Mouse (Mus musculus) limb, embryonic 13.5 days (tissue): ENCODE results near the gene Git1. TPM values are rescaled to one million over a fixed set of nuclear protein-coding genes. Genes with fewer than 3 reads are reported as not detected.

Source experiments
- ATAC-seq: fragments of 200-750 bp; cut with Nextera tagmentation; 2 replicates; pipeline ENCODE4 v1.8.0; 2017; ENCODE audit warnings: low read depth, moderate number of reproducible peaks, moderate TSS enrichment; ENCODE audit not compliant: low FRiP score
- H3K27ac ChIP-seq: fragments of 300-500 bp; sonication (generic); 2 replicates; pipeline ENCODE4 v1.5.1; 2015; ENCODE audit warnings: inconsistent platforms, mild to moderate bottlenecking, moderate library complexity
- H3K27me3 ChIP-seq: fragments of 300-500 bp; sonication (generic); 2 replicates; pipeline ENCODE4 v1.6.1; 2015; ENCODE audit warnings: mild to moderate bottlenecking, inconsistent platforms
- H3K36me3 ChIP-seq: fragments of 300-500 bp; sonication (generic); 2 replicates; pipeline ENCODE4 v1.6.1; 2015; ENCODE audit warnings: inconsistent platforms, mild to moderate bottlenecking, moderate library complexity
- H3K4me1 ChIP-seq: fragments of 300-500 bp; sonication (generic); 2 replicates; pipeline ENCODE4 v1.6.1; 2015; ENCODE audit warnings: inconsistent platforms
- H3K4me2 ChIP-seq: fragments of 300-500 bp; sonication (generic); replicated peaks from 2 replicates; pipeline ENCODE4 v1.6.1; 2015; ENCODE audit warnings: inconsistent platforms, mild to moderate bottlenecking, moderate library complexity
- H3K4me3 ChIP-seq: fragments of 300-500 bp; sonication (generic); 2 replicates; pipeline ENCODE4 v1.5.1; 2015; ENCODE audit warnings: moderate library complexity, mild to moderate bottlenecking, inconsistent platforms
- H3K9ac ChIP-seq: fragments of 300-500 bp; sonication (generic); 2 replicates; pipeline ENCODE4 v1.6.1; 2015; ENCODE audit warnings: mild to moderate bottlenecking, inconsistent platforms
- H3K9me3 ChIP-seq: fragments of 300-500 bp; sonication (generic); 2 replicates; pipeline ENCODE4 v1.6.1; 2016; ENCODE audit warnings: inconsistent platforms
- WGBS: fragments of 180-500 bp; shearing (Covaris S2); methylation state at CpG from one replicate; pipeline ENCODE4 v1.1.7; 2015; 5-methylcytosine and 5-hydroxymethylcytosine counted together
- polyA plus RNA-seq: library from polyadenylated mRNA; unstranded; fragments of >200 nt; fragmentation: Nextera tagmentation; extraction: Ambion mirVana; gene quantifications from 2 replicates; pipeline ENCODE4 v1.2.1, GENCODE M21; 2015

The Git1 gene
- 9.8 and 10.9 TPM in 2 replicates for polyA plus RNA-seq

DNA sequence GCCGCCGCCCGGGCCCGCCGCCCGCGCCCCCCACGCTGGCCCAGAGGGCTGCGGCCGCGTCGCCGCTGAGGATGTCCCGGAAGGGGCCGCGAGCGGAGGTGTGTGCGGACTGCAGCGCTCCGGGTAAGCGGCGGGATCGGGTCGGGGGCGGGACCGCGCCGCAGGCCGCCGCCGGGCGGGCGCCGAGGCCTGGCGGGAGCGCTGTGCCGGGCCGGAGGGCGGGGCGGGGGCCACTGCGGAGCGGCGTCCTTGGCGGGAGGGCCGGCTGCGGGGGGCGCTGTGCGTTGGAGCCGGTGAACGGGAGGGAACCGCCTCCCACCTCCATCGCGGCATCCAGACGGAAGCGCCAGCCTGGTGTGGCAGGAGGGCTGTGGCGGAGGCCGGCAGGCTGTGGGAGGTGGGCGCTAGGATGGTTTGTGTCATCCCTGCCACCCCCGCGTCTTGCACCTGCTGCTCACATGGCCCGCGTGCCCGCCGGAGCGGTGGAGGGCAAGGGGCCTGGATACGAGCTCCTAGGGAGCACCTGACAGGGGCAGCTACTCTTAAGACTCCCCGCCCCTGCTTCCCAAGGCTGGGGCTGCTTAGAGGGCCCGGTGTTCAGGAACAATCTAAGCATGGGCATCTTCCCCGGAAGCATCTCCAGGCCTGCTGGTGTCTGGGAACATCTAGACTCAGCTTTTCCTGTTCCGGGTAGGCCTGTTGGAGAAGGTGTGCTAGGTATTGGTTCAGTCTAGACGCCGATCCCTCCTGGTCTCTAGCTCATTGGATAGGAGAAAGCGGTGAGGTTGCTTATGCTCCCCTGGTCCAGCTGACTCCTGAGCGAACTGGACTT, at the start of gene Git1:
Git1 (plus strand) TSS at position 51 of the 832 bp plus-strand sequence.
- H3K36me3 ChIP-seq: no peaks in the 10 kb centered on the region; the same call in 1 of the 2 replicates
- no peaks in the 10 kb centered on the region for H3K9me3 ChIP-seq
- 2% methylated on average over 42 of the region's 74 CpGs for WGBS
- H3K27ac ChIP-seq: peak within 1 kb of the TSS; percentile 95
- H3K4me2 ChIP-seq: peak within 1 kb of the TSS; percentile 96
- no peaks in the 10 kb centered on the region for H3K27me3 ChIP-seq
- peaks cover 74% of the 10 kb centered on the region for H3K4me1 ChIP-seq
- H3K4me3 ChIP-seq: peak within 1 kb of the TSS; percentile 94
- ATAC-seq: no peak
- peak within 1 kb of the TSS; percentile 93 for H3K9ac ChIP-seq

- no peak overlapping the region for H3K27ac ChIP-seq
These were observed 48.4 kb upstream of the Git1 start for GRCm38 (mm10) chr11:77444939-77445338.

GRCm38 (mm10) chr11:77446628-77447041, 46.7 kb upstream of the Git1 start:
- Histone ChIP-seq H3K9me3 (no peaks in the 10 kb centered on the region), H3K4me2 (no peak overlapping the region), H3K9ac (no peak overlapping the region), H3K27me3 (no peaks in the 10 kb centered on the region), H3K4me1 (no peaks in the 10 kb centered on the region), H3K36me3 (peaks cover 31% of the 10 kb centered on the region), H3K4me3 (no peak overlapping the region), H3K27ac (no peak overlapping the region)
- WGBS: 54% methylated on average over 6 of the region's 6 CpGs
- ATAC-seq: peak; percentile 32; the same call in 1 of the 2 replicates

More at GRCm38 (mm10) chr11:77444939-77445338, 48.4 kb upstream of the Git1 start:
- no peak for ATAC-seq
- Histone ChIP-seq H3K27me3 (no peaks in the 10 kb centered on the region), H3K9me3 (no peaks in the 10 kb centered on the region), H3K36me3 (peaks cover 28% of the 10 kb centered on the region), H3K4me3 (no peak overlapping the region), H3K9ac (no peak overlapping the region), H3K4me2 (no peak overlapping the region), H3K4me1 (no peaks in the 10 kb centered on the region)
- WGBS: 87% methylated on average over 2 of the region's 2 CpGs

DNA sequence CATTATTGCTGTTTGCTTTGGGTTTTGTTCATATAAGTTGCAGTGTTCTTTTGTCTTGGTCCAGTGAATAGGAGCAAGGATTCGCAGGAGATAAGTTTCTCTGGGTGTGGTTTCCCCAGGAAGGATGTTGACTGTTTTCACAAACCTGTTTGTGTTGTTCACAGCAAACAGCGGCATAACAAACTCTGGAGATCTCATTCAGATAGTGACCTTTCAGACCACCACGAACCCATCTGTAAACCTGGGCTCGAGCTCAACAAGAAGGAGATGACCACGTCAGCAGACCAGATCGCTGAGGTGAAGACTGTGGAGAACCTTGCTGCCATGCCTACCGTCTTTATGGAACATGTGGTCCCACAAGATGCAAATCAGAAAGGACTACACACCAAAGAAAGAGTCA, 44.1 kb upstream of the Git1 start:
- 91% methylated on average over 7 of the region's 7 CpGs for WGBS
- no peak for ATAC-seq

GRCm38 (mm10) chr11:77451670-77452069, 41.7 kb upstream of the Git1 start:
- H3K36me3 ChIP-seq: peaks cover 39% of the 10 kb centered on the region
- no peak for ATAC-seq
- no peaks in the 10 kb centered on the region for H3K27me3 ChIP-seq
- no peak overlapping the region for H3K4me2 ChIP-seq
- H3K27ac ChIP-seq: no peak overlapping the region
- 93% methylated on average over 2 of the region's 2 CpGs for WGBS
- no peak overlapping the region for H3K9ac ChIP-seq
- no peaks in the 10 kb centered on the region for H3K9me3 ChIP-seq
- H3K4me3 ChIP-seq: no peak overlapping the region
- no peaks in the 10 kb centered on the region for H3K4me1 ChIP-seq

More for the DNA sequence above, 44.1 kb upstream of the Git1 start:
- Histone ChIP-seq H3K9ac (no peak overlapping the region), H3K4me3 (no peak overlapping the region), H3K36me3 (peaks cover 29% of the 10 kb centered on the region), H3K27ac (no peak overlapping the region), H3K9me3 (no peaks in the 10 kb centered on the region), H3K4me2 (no peak overlapping the region), H3K27me3 (no peaks in the 10 kb centered on the region), H3K4me1 (no peaks in the 10 kb centered on the region)

GRCm38 (mm10) chr11:77453388-77453787, 40.0 kb upstream of the Git1 start:
- H3K9ac ChIP-seq: no peak overlapping the region
- peaks cover 44% of the 10 kb centered on the region for H3K36me3 ChIP-seq
- H3K9me3 ChIP-seq: no peaks in the 10 kb centered on the region
- no peaks in the 10 kb centered on the region for H3K27me3 ChIP-seq
- no peak overlapping the region for H3K4me3 ChIP-seq
- H3K27ac ChIP-seq: no peak overlapping the region
- ATAC-seq: no peak
- H3K4me1 ChIP-seq: no peaks in the 10 kb centered on the region
- H3K4me2 ChIP-seq: no peak overlapping the region
- 92% methylated on average over 2 of the region's 2 CpGs for WGBS

DNA sequence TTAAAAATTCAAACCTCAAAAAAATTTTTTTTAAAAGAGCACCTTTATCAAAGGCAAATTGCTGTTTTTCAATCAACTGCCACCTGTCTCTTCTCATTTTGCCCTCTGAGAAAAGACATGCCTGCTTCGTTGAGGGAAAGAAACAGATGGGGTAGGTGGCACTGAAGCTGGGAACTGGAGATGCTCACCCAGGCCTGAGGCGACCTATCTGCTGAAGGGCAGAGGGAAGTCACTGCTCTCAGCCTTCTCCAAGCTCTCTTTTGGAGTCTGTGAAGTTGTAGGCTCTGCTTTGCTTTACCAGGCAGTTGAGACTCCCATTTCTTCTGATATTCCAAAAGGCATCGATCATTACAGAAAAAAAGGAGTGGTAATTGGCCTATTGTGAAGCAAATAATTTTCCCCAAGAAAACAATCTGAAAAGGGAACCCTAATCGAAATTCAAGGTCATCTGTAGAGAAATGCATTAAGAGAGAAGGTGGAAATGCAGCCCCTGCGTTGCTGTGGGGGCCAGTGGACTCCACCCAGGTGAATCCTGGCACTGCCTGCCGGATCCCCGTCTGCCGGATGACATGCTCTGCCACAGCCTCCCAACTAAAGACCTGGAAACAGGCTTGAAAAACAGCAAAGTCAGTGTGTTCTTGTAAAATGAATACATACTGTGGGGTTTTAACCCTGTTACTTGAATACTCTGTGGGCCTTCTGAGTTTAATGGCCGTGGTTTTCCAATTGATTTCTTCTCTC, 37.4 kb upstream of the Git1 start:
- Histone ChIP-seq H3K4me3 (no peak overlapping the region), H3K9me3 (no peaks in the 10 kb centered on the region), H3K4me2 (no peak overlapping the region), H3K9ac (no peak overlapping the region), H3K4me1 (no peaks in the 10 kb centered on the region), H3K27me3 (peaks cover 9% of the 10 kb centered on the region), H3K27ac (no peak overlapping the region), H3K36me3 (peaks cover 25% of the 10 kb centered on the region)
- 81% methylated on average over 9 of the region's 9 CpGs for WGBS
- no peak for ATAC-seq

GRCm38 (mm10) chr11:77456866-77457265, 36.5 kb upstream of the Git1 start:
- H3K4me3 ChIP-seq: no peak overlapping the region
- H3K9me3 ChIP-seq: no peaks in the 10 kb centered on the region
- H3K4me2 ChIP-seq: no peak overlapping the region
- 76% methylated on average over 6 of the region's 6 CpGs for WGBS
- H3K9ac ChIP-seq: no peak overlapping the region
- peaks cover 18% of the 10 kb centered on the region for H3K27me3 ChIP-seq
- no peaks in the 10 kb centered on the region for H3K4me1 ChIP-seq
- no peak overlapping the region for H3K27ac ChIP-seq
- peaks cover 25% of the 10 kb centered on the region for H3K36me3 ChIP-seq
- ATAC-seq: no peak

- peaks cover 5% of the 10 kb centered on the region for H3K36me3 ChIP-seq
- 10% methylated on average over 6 of the region's 6 CpGs for WGBS
- no peak overlapping the region for H3K27ac ChIP-seq
- no peak for ATAC-seq
- H3K4me3 ChIP-seq: peak overlapping the region; percentile 54
- H3K9ac ChIP-seq: peak overlapping the region; percentile 63
- no peaks in the 10 kb centered on the region for H3K9me3 ChIP-seq
- H3K27me3 ChIP-seq: peaks cover 68% of the 10 kb centered on the region
- H3K4me1 ChIP-seq: peaks cover 7% of the 10 kb centered on the region; the same call in 1 of the 2 replicates
- H3K4me2 ChIP-seq: peak overlapping the region; percentile 95
These were observed 31.5 kb upstream of the Git1 start for GRCm38 (mm10) chr11:77461856-77462255.

DNA sequence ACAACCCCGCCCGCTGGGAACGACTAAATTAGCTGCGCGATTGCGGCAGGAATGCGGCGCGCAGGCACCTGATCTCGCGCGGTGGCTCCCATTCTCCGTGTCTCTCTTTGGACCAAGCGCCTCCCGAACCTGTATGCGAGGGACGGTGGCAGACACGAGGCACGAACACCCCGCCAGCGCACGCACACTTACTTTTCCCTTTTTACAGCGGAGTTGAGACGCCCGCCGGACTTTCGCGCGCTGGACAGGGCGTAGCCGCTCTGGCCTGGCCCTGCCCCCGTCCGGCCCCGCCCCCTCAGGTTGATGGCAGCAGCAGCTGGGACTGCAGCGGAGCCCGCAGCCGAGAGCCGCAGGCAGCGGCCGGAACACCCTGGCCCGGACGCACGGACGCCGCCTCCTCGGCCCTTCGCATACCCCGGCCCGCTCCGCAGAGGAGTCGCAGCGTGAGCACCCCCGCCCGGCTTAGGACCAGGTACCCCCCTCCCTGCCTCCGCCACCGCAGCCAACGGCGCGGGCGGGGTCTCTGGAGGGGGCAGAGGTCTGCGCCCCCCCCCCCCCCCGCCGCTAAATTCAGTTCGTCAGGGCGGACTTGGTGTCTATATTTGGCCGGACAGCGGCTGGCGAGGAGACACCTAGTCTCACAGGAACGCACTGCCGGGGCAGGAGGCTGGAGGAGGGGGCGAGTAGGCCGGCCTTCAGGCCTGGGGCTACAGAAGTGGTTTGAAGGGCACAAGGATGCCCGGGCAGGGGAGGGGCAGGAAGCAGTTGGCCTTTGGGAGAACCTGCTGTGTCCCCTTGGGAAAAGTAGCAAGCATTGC, 30.9 kb upstream of the Git1 start, which contains the start of gene Coro6:
Coro6 (plus strand) TSS at position 129 of the 818 bp plus-strand sequence.
- Histone ChIP-seq H3K27ac (no peak within 1 kb of the TSS), H3K4me1 (peaks cover 13% of the 10 kb centered on the region; the same call in 1 of the 2 replicates), H3K36me3 (peaks cover 3% of the 10 kb centered on the region), H3K9me3 (no peaks in the 10 kb centered on the region), H3K9ac (peak within 1 kb of the TSS; percentile 63), H3K27me3 (peaks cover 74% of the 10 kb centered on the region), H3K4me3 (peak within 1 kb of the TSS; percentile 54), H3K4me2 (peak within 1 kb of the TSS; percentile 95)
- WGBS: under 1% methylated on average over 73 of the region's 73 CpGs
- peak; percentile 62; the same call in 1 of the 2 replicates for ATAC-seq

GRCm38 (mm10) chr11:77463101-77463445, 30.3 kb upstream of the Git1 start:
- 42% methylated on average over 8 of the region's 8 CpGs for WGBS

More at GRCm38 (mm10) chr11:77463101-77463445, 30.3 kb upstream of the Git1 start:
- peaks cover 18% of the 10 kb centered on the region for H3K4me1 ChIP-seq
- peak overlapping the region; percentile 95 for H3K4me2 ChIP-seq
- peaks cover 80% of the 10 kb centered on the region for H3K27me3 ChIP-seq
- no peak overlapping the region for H3K27ac ChIP-seq
- no peaks in the 10 kb centered on the region for H3K9me3 ChIP-seq
- H3K36me3 ChIP-seq: no peaks in the 10 kb centered on the region
- no peak for ATAC-seq
- 0 out of 2 replicates have a peak overlapping the region, but pooled peaks have one; percentile 63 for H3K9ac ChIP-seq
- peak overlapping the region; percentile 54 for H3K4me3 ChIP-seq
